Mouse (Mus musculus) T-helper 2 cell (primary cell): Measurements from ENCODE around the gene Tuba4a.

ENCODE experiments used
- in situ Hi-C: fragments of 300-600 bp; cut with MboI, MseI; formaldehyde crosslinking; loops from one replicate; pipeline ENCODE4 v1.15.1; 2025; ENCODE audit warnings: high pct_unique_total_duplicates

Tuba4a gene

DNA sequence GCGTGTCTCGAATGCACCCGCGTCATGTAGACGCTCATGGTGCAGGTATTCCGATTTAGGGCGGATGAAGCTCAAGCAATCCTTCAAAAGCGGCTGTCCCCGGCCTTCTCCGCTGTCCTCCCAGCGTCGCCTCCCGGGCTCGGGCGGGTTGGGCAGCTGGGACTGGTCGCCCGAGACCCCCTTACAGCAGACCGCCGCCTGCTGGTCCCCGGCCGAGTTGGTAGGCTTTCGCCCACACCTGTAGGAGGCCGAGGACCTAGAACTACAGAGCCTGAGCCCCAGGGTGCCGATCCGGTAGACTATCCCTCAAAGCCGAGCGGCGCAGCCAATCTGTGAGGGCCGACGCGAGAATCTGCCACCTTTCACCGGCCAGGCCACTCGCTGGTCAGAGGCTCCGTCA is at the start of gene Tuba4a:
Gene Tuba4a (minus strand): TSS at position 335 of the 400 bp plus-strand sequence.
- in situ Hi-C loops, result loop anchor here (25.0 kb wide), 1 partner anchor 982 kb away; the partner anchor contains the start of gene Arpc2

DNA sequence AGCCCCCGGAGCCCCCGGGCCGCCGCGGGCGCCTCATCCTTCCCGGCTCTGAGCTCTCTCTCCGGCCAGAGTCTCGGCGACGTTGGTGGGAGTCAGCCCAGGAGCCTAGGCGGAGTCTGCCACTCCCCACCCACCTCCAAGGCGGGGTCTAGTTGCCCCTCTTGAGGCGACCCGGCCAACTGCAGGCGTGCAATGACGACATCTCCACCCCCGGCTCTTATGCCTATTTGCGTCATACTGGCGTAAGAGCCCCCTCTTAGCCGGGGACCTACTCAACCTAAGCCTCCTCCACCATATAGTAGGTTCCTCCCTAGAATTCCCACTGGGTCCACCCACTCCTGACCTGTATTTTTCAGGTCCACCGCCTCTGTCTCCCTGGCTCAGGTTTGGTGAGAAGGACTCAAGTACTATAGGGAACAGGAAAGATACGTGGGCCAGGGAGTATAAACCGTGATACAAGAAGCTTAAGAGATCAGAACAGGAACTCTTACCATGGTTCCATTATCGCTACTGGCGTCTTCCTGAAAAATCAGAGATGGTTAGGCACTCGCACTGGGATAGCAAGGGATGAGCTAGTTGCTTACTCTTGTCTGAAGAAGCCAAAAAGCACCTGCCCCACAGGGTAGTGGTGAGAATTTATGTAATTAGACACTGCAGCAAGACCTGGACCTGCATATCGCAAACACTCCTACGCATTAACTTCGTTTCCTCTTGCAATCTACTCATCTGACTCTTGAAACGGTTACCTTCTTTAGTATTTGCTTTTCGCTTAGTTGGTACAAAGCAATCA is 44.6 kb upstream of the Tuba4a start, which contains the start of gene Ptprn:
Gene Ptprn (minus strand): TSS at position 412 of the 790 bp plus-strand sequence.
- in situ Hi-C loops, result no loop called here

DNA sequence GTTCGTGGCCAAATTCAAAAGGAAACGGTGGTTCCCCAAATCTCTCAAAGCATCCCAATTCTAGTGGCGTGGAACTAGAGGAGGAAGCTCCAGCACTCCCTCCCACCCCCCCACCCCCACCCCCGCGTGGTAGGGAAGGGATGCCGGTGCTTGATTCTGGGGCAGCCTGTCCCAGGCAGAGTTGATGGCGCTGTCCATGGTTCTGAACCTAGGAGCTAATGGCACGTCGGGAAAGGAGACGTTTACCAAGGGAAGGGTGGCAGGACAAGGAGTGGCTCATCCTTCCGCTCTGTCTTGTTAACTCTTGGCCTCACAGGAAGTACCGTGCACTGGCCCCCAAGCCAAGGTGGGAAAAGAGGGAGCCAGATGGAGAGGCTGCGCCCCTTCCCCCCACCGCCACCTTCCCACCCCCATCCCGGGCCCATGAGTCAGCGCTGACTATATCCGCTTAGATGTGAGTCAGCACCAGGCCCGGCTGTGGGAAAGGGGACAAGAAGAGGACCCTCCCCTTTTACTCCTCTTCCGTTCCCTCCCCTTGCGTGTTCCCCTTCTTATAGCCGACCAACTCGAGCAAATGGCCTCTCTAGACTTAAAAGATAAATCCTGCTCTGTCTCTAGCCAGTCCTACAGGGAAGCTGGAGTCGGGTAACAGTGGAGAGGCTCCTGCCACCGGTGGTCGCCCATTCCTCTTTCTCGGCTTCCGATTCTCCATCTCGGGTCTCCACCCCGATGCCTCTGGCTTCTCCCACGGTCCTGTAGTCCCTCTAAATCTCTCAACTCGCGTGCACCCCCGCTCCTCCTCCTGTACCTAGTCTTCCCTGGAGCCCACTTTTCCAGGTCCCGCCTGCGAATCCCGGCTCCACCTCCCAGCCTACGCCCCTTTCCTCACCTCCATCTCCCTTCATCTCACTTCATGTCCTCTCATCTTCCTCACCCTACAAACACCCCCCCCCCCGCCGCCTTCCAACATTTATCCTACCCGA is 43.6 kb upstream of the Tuba4a start:
- in situ Hi-C loops, result no loop called here

DNA sequence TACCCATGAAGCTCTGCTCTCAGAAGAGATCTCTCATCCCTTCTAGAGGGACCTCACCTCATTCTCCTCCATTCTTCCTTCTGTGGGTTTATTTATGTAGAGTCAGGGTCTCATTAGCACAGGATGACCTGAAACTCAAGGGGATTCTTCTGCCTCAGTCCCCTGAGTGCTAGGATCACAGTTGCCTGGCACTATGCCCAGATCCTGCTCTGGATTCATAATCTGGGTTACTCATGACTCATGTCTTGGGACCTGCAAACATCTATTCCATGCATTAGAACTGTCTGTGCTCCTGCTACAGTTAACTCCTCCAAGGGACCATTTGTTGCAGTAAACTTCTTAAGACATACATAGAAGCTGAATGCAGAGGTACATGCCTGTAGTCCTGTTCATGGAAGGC is 41.6 kb upstream of the Tuba4a start:
- in situ Hi-C loops, result no loop called here

DNA sequence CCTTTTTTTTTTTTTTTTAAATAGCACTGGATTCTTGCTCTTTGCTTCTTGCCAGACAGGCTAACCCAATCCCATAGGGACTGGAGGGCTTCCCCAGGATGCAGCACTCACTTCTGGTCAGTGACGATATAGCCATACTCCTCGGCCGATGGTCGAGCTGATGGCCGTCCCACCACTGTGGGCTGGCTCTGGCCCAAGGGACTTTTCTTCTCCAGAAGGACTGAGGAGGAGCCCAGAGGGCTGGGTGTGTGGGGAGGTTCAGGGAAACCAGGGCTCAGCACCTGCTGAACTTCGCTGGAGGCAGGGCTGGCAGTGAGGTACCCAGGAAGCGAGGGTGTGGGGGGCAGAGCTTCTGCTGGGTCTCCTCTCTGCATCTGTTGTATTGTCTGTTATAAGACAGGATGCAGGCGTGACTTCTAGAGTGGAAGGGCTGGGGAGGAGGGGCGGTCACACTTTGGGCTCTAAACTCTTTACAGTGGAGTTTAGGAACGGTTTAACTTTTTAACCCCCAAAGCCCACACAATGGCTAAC is 35.9 kb upstream of the Tuba4a start:
- in situ Hi-C loops, result no loop called here

DNA sequence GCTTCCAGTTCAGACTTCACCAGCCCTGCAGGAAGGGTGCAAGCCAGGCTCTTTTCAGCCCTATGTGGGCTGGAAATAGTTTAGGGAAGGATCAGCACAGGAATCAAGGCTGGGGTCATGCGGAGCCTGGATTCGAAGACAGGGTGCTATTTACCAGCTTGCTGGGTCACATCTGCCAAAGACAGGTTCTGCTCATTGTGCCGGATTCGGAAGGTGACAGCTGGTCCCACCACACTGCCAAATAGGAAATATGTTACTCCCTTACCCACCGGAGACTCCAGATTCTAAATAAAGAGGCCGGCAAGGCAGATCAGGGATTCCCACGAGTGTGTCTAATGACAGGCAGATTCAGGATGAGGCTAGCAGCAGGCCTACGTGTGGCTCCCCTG is 35.0 kb upstream of the Tuba4a start:
- in situ Hi-C loops, result loop anchor here (5.0 kb wide), 4 partner anchors 63 to 197 kb away; partner anchors contain the start of genes Dnpep and Nhej1

DNA sequence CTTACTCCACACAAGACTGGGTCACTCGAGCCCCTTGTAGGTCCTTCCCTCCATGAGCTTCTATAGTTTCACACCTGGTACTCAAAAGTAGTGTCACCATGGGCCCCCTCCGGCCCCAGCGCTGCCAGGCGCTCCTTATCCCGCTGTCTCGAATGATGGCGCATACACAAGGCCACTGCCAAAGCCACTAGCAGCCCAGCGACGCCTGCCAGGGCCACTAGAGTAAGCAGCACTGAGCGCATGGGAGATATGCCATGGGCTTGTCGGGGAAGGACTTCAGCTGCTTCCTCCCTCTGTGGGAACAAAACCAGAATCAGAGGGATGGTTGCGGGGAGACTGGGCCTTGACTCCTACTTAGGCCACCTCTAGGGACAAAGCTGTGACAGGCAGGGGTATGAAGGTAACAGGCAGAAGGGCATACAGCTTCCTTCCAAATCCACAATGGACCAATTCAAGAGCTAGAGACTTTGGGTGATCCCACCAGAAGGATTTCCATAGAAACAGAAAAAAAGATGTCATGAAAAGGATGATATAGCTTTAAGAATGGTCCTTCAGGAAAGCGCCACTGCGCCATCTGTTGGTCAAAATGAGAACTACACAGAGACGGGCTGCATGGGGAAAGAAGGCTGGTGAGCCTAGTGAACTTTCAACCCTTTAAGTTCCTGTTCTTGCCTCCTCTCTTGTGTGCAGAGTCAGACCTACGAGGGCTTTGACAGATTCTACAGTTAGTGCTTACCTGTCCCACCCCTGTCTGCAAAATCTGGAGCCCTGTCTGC is 34.4 kb upstream of the Tuba4a start:
- in situ Hi-C loops, result loop anchor here (5.0 kb wide), 4 partner anchors 63 to 197 kb away; partner anchors contain the start of genes Dnpep and Nhej1

DNA sequence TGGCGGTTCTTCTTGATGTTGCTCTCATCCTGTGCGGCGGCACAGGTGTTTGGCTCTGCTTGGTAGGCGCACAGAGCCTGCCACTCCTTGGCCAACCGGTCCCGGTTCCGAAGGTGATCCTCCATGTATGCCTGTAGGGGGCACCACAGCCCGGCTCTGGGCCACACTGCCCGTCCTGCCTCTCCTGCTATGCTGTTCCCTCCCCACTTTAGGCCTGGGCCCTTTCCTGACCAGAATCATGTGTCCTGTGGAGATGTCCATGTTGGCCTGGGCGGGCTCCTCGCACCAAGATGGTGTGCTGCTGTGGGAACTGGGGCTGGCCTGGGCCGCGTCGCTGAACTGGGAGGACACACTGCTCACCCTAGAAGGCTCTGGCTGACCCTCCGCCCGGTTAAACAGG is 33.4 kb upstream of the Tuba4a start:
- in situ Hi-C loops, result loop anchor here (5.0 kb wide), 4 partner anchors 64 to 196 kb away; partner anchors contain the start of genes Dnpep and Nhej1

DNA sequence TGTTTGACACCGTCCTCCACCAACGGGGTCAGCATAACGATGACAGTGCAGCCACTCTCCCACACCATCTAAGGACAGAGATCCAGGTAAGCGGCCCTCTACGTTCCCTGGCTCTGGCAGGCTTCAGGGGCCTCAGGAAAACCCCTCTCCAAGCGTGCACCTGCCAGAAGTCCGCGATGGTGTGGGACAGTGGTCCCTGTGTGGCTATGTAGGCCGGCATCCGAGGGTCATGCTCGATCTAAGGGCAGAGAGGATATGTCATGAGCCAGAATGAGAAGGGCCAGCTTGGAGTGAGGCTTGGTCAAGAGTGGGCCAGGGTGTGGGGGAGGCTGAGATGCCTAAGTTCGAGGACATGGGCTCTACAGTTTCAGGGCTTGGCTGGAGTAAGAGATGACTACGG is 32.6 kb upstream of the Tuba4a start:
- in situ Hi-C loops, result loop anchor here (5.0 kb wide), 4 partner anchors 65 to 195 kb away; partner anchors contain the start of genes Dnpep and Nhej1

- in situ Hi-C loops, result loop anchor here (5.0 kb wide), 4 partner anchors 66 to 194 kb away; partner anchors contain the start of genes Dnpep and Nhej1
Measured at GRCm38 (mm10) chr1:75251112-75251970, 31.7 kb upstream of the Tuba4a start.

- in situ Hi-C loops, result loop anchor here (5.0 kb wide), 4 partner anchors 67 to 193 kb away; partner anchors contain the start of genes Dnpep and Nhej1
Measured at GRCm38 (mm10) chr1:75250498-75250897, 30.8 kb upstream of the Tuba4a start.

- in situ Hi-C loops, result no loop called here
Measured at GRCm38 (mm10) chr1:75248041-75248772, 28.5 kb upstream of the Tuba4a start.

GRCm38 (mm10) chr1:75247071-75247930 is 27.6 kb upstream of the Tuba4a start:
- in situ Hi-C loops, result no loop called here

DNA sequence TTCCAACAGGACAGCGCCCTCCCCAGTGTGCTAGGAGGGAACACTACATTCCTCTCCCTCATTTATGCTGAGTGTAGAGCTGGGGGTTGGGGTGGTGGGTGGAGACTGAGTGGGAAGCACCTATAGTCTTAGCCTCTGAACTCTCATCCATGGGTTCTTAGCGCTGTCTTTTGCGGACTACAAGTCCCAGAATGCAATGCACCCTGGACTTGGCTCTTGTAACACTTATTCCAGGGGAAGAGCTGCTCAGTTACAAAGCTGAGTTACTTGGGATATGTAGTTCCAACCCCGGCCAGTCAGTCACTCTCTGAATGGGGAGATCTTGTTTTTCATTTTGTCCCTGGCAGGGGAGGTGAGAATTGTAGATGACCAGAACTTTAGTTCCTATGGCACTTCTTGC is 25.2 kb upstream of the Tuba4a start:
- in situ Hi-C loops, result no loop called here

GRCm38 (mm10) chr1:75244175-75244826 is 24.6 kb upstream of the Tuba4a start:
- in situ Hi-C loops, result no loop called here

- in situ Hi-C loops, result no loop called here
Measured at GRCm38 (mm10) chr1:75243411-75243810, 23.7 kb upstream of the Tuba4a start.

DNA sequence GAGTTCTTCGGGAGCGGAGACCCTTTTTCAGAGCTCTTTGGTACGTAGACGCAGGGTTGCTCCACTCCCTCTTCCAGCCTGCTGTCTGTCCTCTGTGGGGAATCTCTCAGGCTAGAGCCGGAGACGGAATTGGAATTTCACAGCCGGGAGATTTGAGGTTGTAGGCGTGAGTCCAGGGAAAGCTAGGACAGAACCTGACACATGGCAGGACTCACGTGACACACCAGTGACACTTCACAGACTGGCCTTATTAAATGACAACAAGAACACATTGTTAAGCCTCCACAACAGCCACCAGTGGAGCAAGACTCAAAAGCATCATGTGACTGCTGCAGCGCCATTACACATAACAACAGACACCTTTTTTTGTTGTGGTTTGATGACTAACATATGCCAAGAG is 19.9 kb upstream of the Tuba4a start:
- in situ Hi-C loops, result no loop called here
